Mouse (Mus musculus): Measurements from ENCODE around the gene Cct7. TPM values are rescaled to one million over a fixed set of nuclear protein-coding genes. Genes with fewer than 3 reads are reported as not detected.

Cct7 gene
- polyA plus RNA-seq, 1 experiment from 2014 or later = 601 TPM

- peaks cover 8% of the 10 kb centered on the region for H3K4me1 ChIP-seq (replicated peaks)
- ATAC-seq (ENCODE audit: low FRiP score) = no peak
- no peaks in the 10 kb centered on the region for H3K36me3 ChIP-seq
- no peaks in the 10 kb centered on the region for H3K9me3 ChIP-seq
- peaks cover 29% of the 10 kb centered on the region for H3K27me3 ChIP-seq
- H3K4me2 ChIP-seq = no peak overlapping the region
- H3K4me3 ChIP-seq = no peak overlapping the region
- H3K27ac ChIP-seq = no peak overlapping the region
- H3K9ac ChIP-seq = no peak overlapping the region
- 85% methylated on average over 3 of the region's 3 CpGs for WGBS
Observed at GRCm38 (mm10) chr6:85489717-85490116, 38.4 kb downstream of the Cct7 start.

GRCm38 (mm10) chr6:85490252-85490651 is 38.9 kb downstream of the Cct7 start:
- Histone ChIP-seq H3K4me2 (no peak overlapping the region), H3K27ac (no peak overlapping the region), H3K27me3 (peaks cover 24% of the 10 kb centered on the region), H3K9me3 (no peaks in the 10 kb centered on the region), H3K4me1 (replicated peaks) (peaks cover 6% of the 10 kb centered on the region; the same call in 1 of the 2 replicates), H3K36me3 (no peaks in the 10 kb centered on the region), H3K9ac (no peak overlapping the region), H3K4me3 (no peak overlapping the region)
- no peak for ATAC-seq (ENCODE audit: low FRiP score)
- 82% methylated on average over 4 of the region's 4 CpGs for WGBS

- H3K36me3 ChIP-seq = no peaks in the 10 kb centered on the region
- no peak overlapping the region for H3K27ac ChIP-seq
- H3K4me3 ChIP-seq = no peak overlapping the region
- H3K4me2 ChIP-seq = no peak overlapping the region
- H3K9ac ChIP-seq = no peak overlapping the region
- WGBS = 89% methylated on average over 3 of the region's 3 CpGs
- H3K9me3 ChIP-seq = no peaks in the 10 kb centered on the region
- H3K27me3 ChIP-seq = peaks cover 11% of the 10 kb centered on the region
- H3K4me1 ChIP-seq (replicated peaks) = peaks cover 6% of the 10 kb centered on the region; the same call in 1 of the 2 replicates
- no peak for ATAC-seq (ENCODE audit: low FRiP score)
Observed at GRCm38 (mm10) chr6:85491606-85492005, 40.3 kb downstream of the Cct7 start.

- Histone ChIP-seq H3K27me3 (no peaks in the 10 kb centered on the region), H3K9me3 (no peaks in the 10 kb centered on the region), H3K27ac (no peak overlapping the region), H3K9ac (no peak overlapping the region), H3K36me3 (no peaks in the 10 kb centered on the region), H3K4me1 (replicated peaks) (peaks cover 10% of the 10 kb centered on the region), H3K4me3 (no peak overlapping the region), H3K4me2 (no peak overlapping the region)
- no peak for ATAC-seq (ENCODE audit: low FRiP score)
Observed at GRCm38 (mm10) chr6:85496976-85497375, 45.7 kb downstream of the Cct7 start.

DNA sequence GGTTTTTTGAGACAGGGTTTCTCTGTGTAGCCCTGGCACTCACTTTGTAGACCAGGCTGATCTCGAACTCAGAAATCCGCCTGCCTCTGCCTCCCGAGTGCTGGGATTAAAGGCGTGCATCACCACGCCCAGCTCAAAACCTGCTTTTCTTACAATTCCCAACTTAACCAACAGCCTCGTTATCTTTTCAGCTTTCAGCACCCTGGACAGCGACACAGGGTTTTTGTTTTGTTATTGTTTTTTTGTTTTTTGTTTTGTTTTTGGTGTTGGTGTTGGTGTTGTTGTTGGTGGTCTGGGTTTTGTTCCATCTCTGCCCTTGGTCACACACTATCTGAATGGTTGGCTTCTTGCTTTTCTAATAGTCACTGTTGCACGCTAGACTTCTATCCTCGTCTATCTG is 46.8 kb downstream of the Cct7 start:
- Histone ChIP-seq H3K4me2 (no peak overlapping the region), H3K9ac (no peak overlapping the region), H3K4me3 (no peak overlapping the region), H3K27me3 (no peaks in the 10 kb centered on the region), H3K9me3 (no peaks in the 10 kb centered on the region), H3K4me1 (replicated peaks) (peaks cover 17% of the 10 kb centered on the region), H3K27ac (no peak overlapping the region), H3K36me3 (no peaks in the 10 kb centered on the region)
- no peak for ATAC-seq (ENCODE audit: low FRiP score)
- 77% methylated on average over 9 of the region's 9 CpGs for WGBS

GRCm38 (mm10) chr6:85500416-85500815 is 49.1 kb downstream of the Cct7 start:
- H3K4me2 ChIP-seq = no peak overlapping the region
- no peak overlapping the region for H3K4me3 ChIP-seq
- H3K27ac ChIP-seq = no peak overlapping the region
- H3K36me3 ChIP-seq = no peaks in the 10 kb centered on the region
- H3K9ac ChIP-seq = no peak overlapping the region
- no peaks in the 10 kb centered on the region for H3K9me3 ChIP-seq
- WGBS = 91% methylated on average over 1 of the region's 1 CpGs
- H3K4me1 ChIP-seq (replicated peaks) = peaks cover 20% of the 10 kb centered on the region
- no peak for ATAC-seq (ENCODE audit: low FRiP score)
- H3K27me3 ChIP-seq = peaks cover 18% of the 10 kb centered on the region

GRCm38 (mm10) chr6:85501571-85502102 is 50.3 kb downstream of the Cct7 start:
- no peaks in the 10 kb centered on the region for H3K36me3 ChIP-seq
- peak overlapping the region; percentile 87 for H3K9ac ChIP-seq
- 7% methylated on average over 6 of the region's 6 CpGs for WGBS
- H3K27me3 ChIP-seq = peaks cover 24% of the 10 kb centered on the region
- ATAC-seq (ENCODE audit: low FRiP score) = peak; percentile 15; the same call in 1 of the 2 replicates
- H3K4me3 ChIP-seq = peak overlapping the region; percentile 64
- H3K27ac ChIP-seq = peak overlapping the region; percentile 83
- peak overlapping the region; percentile 76 for H3K4me2 ChIP-seq
- no peaks in the 10 kb centered on the region for H3K9me3 ChIP-seq
- peaks cover 20% of the 10 kb centered on the region for H3K4me1 ChIP-seq (replicated peaks)

DNA sequence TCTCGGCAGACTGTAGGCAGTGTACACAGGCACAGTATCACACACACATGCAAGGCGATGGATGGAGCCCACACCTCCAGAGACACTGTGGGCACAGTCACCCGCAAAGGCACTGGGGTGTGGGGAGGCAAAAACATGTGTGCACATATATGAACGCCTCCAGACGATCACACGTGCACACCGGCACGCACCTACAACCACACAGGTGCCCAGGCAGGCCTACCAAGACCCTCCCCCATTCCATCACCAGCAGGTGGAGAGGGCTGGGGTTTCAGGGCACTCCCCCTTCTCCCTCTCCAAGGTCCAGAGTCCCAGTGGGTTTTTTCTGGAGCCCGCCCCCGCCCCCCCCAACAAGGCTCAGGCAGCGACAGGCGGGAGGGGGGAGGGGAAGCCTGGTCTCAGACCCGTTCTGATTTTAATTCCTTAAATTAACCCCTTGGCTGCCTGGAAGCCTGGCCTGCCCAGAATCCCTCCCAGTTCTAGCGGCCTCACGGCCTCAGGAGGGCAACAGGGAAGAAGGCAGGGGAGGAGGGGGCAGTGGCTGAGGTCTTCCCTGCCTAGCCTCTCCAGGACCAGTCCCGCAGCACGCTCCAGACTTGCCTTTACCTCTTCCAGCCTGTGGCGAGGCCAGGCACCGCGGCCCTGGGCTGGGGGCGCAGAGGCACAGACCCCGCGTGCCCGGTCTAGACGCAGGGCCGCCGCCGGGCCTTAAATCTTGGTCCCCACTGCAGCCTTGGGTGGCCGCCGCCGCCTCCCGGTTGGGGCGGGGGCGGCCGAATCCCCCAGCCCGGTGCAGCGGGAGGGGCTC is 51.0 kb downstream of the Cct7 start:
- peak overlapping the region; percentile 87 for H3K9ac ChIP-seq
- peak overlapping the region; percentile 76 for H3K4me2 ChIP-seq
- peaks cover 20% of the 10 kb centered on the region for H3K4me1 ChIP-seq (replicated peaks)
- no peaks in the 10 kb centered on the region for H3K36me3 ChIP-seq
- 2% methylated on average over 33 of the region's 37 CpGs for WGBS
- peak; percentile 82 for ATAC-seq (ENCODE audit: low FRiP score)
- no peaks in the 10 kb centered on the region for H3K9me3 ChIP-seq
- peak overlapping the region; percentile 64 for H3K4me3 ChIP-seq
- peaks cover 28% of the 10 kb centered on the region for H3K27me3 ChIP-seq
- H3K27ac ChIP-seq = peak overlapping the region; percentile 83

- H3K4me1 ChIP-seq (replicated peaks) = peaks cover 20% of the 10 kb centered on the region
- peak within 1 kb of the TSS; percentile 83 for H3K27ac ChIP-seq
- no peaks in the 10 kb centered on the region for H3K36me3 ChIP-seq
- H3K4me2 ChIP-seq = peak within 1 kb of the TSS; percentile 76
- under 1% methylated on average over 17 of the region's 22 CpGs for WGBS
- peak within 1 kb of the TSS; percentile 87 for H3K9ac ChIP-seq
- peaks cover 32% of the 10 kb centered on the region for H3K27me3 ChIP-seq
- ATAC-seq (ENCODE audit: low FRiP score) = peak; percentile 92
- peak within 1 kb of the TSS; percentile 64 for H3K4me3 ChIP-seq
- H3K9me3 ChIP-seq = no peaks in the 10 kb centered on the region
Observed at GRCm38 (mm10) chr6:85502911-85503250, 51.6 kb downstream of the Cct7 start, which contains the start of gene Fbxo41. Gene Fbxo41 (minus strand): TSS chr6:85502994.

DNA sequence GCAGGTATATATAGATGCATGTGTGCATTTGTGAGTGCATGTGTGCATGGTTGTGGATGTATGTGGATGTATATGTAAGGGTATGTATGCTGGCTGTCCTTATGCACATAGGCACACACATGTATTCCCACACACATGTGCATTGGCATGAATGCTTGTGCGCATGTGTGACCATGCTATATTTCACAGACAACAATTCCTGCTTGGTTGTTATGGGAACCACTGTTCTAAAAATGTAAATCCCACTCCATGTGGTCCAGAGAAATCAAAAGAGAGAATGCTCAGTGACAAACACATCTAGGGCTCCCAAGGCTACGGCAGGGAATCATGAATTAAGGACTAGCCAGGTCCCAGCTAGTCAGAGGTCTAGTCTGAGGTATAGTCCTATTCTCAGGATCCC is 53.6 kb downstream of the Cct7 start:
- no peaks in the 10 kb centered on the region for H3K9me3 ChIP-seq
- no peak overlapping the region for H3K4me3 ChIP-seq
- peaks cover 51% of the 10 kb centered on the region for H3K27me3 ChIP-seq
- H3K4me1 ChIP-seq (replicated peaks) = peaks cover 20% of the 10 kb centered on the region
- WGBS = 55% methylated on average over 2 of the region's 2 CpGs
- no peak overlapping the region for H3K27ac ChIP-seq
- no peak overlapping the region for H3K4me2 ChIP-seq
- H3K36me3 ChIP-seq = no peaks in the 10 kb centered on the region
- no peak overlapping the region for H3K9ac ChIP-seq
- no peak for ATAC-seq (ENCODE audit: low FRiP score)

DNA sequence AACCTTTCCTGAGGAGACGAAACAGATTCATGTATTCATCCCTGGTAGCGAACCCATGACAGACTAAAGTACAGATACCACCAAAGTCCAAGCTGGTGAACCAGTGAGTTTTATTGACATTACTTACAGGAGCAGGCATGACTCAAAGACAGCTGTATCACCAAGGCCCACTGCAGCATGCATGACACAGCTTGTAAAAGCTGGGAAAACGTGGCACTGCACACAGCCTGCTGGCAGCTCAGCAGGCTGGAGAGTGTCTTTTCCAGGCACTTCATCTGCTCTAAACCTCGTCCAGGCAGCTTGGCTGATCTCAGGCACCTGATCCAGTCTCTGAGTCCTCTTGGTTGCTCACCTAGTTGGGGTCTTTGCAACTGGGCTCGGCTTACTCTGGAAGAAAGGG is 57.3 kb downstream of the Cct7 start:
- Histone ChIP-seq H3K36me3 (no peaks in the 10 kb centered on the region), H3K9ac (no peak overlapping the region), H3K4me2 (no peak overlapping the region), H3K9me3 (no peaks in the 10 kb centered on the region), H3K4me3 (no peak overlapping the region), H3K4me1 (replicated peaks) (peaks cover 25% of the 10 kb centered on the region), H3K27ac (no peak overlapping the region), H3K27me3 (peaks cover 87% of the 10 kb centered on the region)
- 54% methylated on average over 5 of the region's 5 CpGs for WGBS
- ATAC-seq (ENCODE audit: low FRiP score) = no peak

DNA sequence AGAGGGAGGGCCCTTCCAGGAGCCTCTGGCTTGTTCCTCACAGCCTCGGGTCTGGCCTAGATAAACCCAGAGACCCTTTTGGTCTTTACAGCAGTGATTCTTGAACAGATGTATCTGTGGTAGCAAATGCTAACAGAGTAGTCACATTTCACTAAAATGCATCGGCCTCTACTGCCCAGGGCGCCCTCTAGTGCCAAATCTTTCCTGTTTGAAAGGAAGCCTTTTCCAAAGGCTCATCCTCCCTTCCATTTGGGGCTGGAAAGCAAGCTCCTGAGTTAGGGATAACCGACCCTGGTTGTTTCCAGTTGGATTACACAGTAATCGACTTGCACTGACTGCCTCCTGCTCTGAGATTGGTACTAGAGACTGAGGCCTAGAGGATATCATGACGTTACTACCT is 59.2 kb downstream of the Cct7 start:
- no peak overlapping the region for H3K4me2 ChIP-seq
- under 1% methylated on average over 6 of the region's 6 CpGs for WGBS
- no peak for ATAC-seq (ENCODE audit: low FRiP score)

More for the DNA sequence above, 59.2 kb downstream of the Cct7 start:
- H3K27ac ChIP-seq = no peak overlapping the region
- H3K4me3 ChIP-seq = no peak overlapping the region
- H3K4me1 ChIP-seq (replicated peaks) = peaks cover 29% of the 10 kb centered on the region
- peaks cover 89% of the 10 kb centered on the region for H3K27me3 ChIP-seq
- no peaks in the 10 kb centered on the region for H3K36me3 ChIP-seq
- no peak overlapping the region for H3K9ac ChIP-seq
- H3K9me3 ChIP-seq = no peaks in the 10 kb centered on the region
